Mouse (Mus musculus): ENCODE measurements around the gene Actl6a.

DNA sequence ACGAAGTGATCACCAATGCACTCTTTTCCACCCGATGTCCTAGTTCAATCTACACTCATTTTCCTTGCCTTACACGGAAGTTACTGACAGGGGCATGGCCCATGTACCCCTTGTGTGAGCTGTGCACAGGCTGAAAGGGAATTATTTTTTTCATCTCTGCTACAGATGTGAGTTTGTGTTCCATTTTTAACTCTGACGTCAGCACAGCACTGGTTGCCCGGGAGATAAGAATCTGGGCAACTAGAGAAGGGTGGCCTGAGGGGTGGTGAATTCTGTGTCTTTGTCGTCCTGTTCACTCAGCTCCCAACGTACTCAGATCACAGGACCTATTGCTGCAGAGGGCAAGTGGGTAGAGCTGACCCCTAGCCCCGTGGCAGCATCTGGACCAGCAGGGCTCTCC lies 45.8 kb upstream of the Actl6a start:
- TF ChIP-seq GATA1 (IDR thresholded peaks at IDR 0.05; ENCODE audit: borderline replicate concordance, low read length) (no peak), FLI1 (IDR thresholded peaks at IDR 0.05; ENCODE audit: low read length) (no peak)

Data from megakaryocyte, embryonic 14.5 days (primary cell).